Mouse (Mus musculus) testis, adult 2 months (tissue): Measurements from ENCODE around the gene Wipf2.
"Not testable (repeated sequence)": the region's sequence is repeated elsewhere in the genome, so short reads cannot be mapped to it uniquely, and the experiment has no call there.

Experiments used
- CTCF ChIP-seq: fragments of 200-500 bp; IDR thresholded peaks from 2 replicates; pipeline ENCODE4 v1.5.1; 2012; ENCODE audit warnings: low read depth, mild to moderate bottlenecking, inconsistent platforms, low read length, moderate library complexity; ENCODE audit not compliant: control insufficient read depth, insufficient read depth, insufficient replicate concordance
- POLR2A ChIP-seq: fragments of 200-500 bp; IDR thresholded peaks from 2 replicates; pipeline ENCODE4 v1.6.1; 2012; ENCODE audit warnings: low read depth, mild to moderate bottlenecking, inconsistent platforms, low read length, moderate library complexity; ENCODE audit not compliant: control insufficient read depth

DNA sequence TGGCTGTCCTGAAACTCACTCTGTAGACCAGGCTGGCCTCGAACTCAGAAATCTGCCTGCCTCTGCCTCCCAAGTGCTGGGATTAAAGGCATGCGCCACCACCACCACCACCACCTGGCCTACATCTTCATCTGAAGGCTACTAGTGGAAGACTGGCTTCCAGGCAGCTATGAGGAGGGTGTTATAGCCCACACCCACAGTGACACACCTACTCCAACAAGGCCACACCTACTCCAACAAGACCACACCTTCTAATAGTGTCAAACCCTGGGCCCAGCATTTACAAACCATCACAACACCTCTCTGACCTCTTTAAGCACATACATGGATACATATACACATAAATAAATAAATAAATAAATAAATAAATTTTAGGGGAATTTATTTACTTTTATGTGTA, 37.4 kb upstream of the Wipf2 start:
- not testable (repeated sequence) for TF ChIP-seq CTCF, POLR2A
